Mouse (Mus musculus) G1E (cell line): ENCODE data around the gene Fam76a.

Experiments
- CTCF ChIP-seq: IDR thresholded peaks from 2 replicates; pipeline ENCODE4 v1.5.1; 2012; ENCODE audit warnings: low read depth, low read length, inconsistent platforms, mixed read lengths
- GATA1 ChIP-seq: IDR thresholded peaks from 2 replicates; pipeline ENCODE4 v1.6.1; 2012; ENCODE audit warnings: borderline replicate concordance, low read length, inconsistent platforms, mixed read lengths
- TAL1 ChIP-seq: conservative IDR thresholded peaks from 2 replicates; pipeline ENCODE4 v1.6.1; 2012; ENCODE audit warnings: low read depth, low read length, inconsistent platforms, mixed read lengths

GRCm38 (mm10) chr4:132922061-132922530 is 262 bp downstream of the Fam76a start:
- no peak for TF ChIP-seq CTCF
- TF ChIP-seq GATA1: no peak
- no peak; the same call in 1 of the 2 replicates for TF ChIP-seq TAL1
